Mouse (Mus musculus) hindlimb bud, embryonic 11.5 days (tissue): ENCODE data around the gene Wdr24.

ENCODE experiments used
- DNase-seq: peaks from one replicate; pipeline ENCODE4 v3.0.0-alpha.2; 2012; ENCODE audit warnings: low read depth, low spot score; ENCODE audit errors: extremely low spot score

Gene Wdr24

GRCm38 (mm10) chr17:25830806-25831431, 7.5 kb downstream of the Wdr24 start:
- no peak for DNase-seq

- no peak for DNase-seq
These were observed 8.2 kb downstream of the Wdr24 start for GRCm38 (mm10) chr17:25831451-25832281.

GRCm38 (mm10) chr17:25832436-25833290, 9.2 kb downstream of the Wdr24 start:
- peak; percentile 90 for DNase-seq

- peak; percentile 69 for DNase-seq
These were observed 9.8 kb downstream of the Wdr24 start, which contains the start of gene Stub1 for GRCm38 (mm10) chr17:25833291-25833663. Gene Stub1 (minus strand): TSS chr17:25833404.

GRCm38 (mm10) chr17:25833961-25834594, 10.7 kb downstream of the Wdr24 start:
- DNase-seq, result no peak

DNA sequence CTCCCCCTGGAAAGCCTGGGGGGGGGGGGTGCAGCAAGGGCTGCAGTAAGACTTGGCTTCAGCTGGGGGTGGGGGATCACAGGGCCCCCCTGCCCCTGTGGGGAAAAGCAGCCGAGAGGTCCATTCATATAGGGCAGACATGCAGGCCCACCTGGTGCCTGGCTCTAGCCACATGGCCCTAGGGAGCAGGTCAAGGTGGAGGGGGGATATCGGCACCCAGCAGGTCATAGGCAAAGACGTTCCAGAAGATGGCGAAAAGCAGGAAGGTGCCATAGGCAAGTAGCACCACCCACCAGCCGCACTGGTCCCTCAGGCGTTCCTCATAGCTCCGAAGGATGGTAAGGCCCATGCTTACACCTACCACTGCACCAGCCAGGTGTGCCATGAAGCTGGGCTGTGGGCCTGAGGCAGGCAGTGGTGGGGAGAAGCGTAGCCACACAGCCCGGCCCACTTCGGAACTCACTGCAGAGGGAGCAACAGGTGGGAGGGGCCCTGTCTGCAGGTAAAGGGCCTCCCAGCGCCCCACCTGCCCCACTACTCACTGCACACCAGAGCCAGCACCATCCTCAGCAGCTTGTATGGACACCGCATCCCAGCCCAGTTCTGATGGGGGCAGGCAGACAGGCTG, 11.3 kb downstream of the Wdr24 start:
- no peak for DNase-seq

GRCm38 (mm10) chr17:25835301-25835700, 11.9 kb downstream of the Wdr24 start:
- no peak for DNase-seq

DNA sequence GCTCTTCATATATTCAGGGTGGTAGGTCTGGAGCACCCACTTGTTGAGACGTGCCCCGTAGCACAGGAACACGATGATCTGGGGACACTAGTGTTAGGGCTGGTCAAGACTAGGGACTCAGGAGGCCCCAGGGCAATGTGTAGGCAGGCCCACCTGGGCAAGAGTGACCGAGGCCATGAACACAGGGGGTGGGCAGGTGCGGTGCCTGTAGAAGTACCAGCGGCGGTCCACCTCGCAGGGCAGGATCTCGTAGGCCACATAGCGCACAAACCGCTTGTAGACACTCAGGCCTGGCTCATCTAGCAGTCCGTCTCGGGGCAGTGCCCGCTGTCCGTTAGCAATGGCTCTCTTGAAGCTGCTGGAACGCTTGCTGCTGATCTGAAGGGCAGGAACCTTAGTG, 12.4 kb downstream of the Wdr24 start:
- no peak for DNase-seq

DNA sequence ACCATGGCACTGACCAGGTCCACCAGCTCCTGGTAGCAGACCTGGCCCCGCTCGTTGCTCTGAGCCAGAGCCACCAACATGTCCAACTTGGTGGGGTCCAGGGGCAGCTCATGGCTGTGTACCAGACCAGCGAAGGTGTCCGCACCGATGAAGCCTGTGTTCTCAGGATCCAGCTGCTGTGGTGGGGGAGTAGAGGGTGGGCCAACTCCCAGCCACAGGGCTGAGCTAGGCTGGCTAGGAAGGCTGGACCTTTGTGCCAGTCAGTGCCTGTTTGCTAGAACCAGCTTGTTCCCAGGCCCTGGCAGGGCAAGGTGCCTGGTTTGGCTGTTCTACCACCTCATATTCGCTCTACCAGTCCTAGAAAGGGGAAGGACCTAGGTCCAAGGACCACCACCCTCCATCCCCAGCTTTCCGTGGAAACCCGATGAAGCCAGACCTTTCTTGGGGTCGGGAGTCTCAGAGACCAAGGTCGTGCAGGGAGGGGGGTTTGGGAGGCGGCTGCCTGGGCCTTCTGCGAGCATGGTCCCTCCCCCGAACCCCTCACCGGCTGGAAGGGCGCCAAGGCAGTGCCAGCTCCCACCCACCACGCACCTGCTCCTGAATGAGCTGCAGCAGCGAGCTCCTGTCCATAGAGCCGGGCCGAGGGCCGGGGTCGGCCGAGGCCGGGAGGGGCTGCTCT, 13.1 kb downstream of the Wdr24 start:
- no peak for DNase-seq

DNA sequence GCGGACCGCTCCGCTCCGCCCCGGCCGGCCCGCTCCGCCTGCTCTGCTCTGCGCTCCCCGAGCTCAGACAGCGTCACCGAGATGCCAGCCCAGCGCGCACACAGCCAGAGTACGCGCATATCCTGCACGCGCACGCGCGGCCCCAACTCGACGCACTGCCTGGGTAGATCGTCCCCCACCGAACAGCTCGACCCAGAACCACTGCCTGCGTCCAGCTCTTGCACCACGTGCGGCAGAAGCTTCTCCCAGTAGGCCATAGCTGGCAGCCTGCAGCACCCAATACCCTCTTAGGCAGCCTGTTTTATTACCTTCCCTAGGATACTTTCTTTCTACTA, 13.6 kb downstream of the Wdr24 start, which contains the start of gene Rhbdl1:
Gene Rhbdl1, minus strand, starts transcription at position 220 of the 335 bp plus-strand sequence.
- no peak for DNase-seq

GRCm38 (mm10) chr17:25837533-25837932, 14.1 kb downstream of the Wdr24 start:
- no peak for DNase-seq

- DNase-seq, result no peak
These were observed 15.5 kb downstream of the Wdr24 start for GRCm38 (mm10) chr17:25838904-25839303.

- DNase-seq, result no peak
These were observed 16.2 kb downstream of the Wdr24 start for GRCm38 (mm10) chr17:25839455-25840235.

GRCm38 (mm10) chr17:25840519-25840918, 17.1 kb downstream of the Wdr24 start:
- DNase-seq, result no peak

DNA sequence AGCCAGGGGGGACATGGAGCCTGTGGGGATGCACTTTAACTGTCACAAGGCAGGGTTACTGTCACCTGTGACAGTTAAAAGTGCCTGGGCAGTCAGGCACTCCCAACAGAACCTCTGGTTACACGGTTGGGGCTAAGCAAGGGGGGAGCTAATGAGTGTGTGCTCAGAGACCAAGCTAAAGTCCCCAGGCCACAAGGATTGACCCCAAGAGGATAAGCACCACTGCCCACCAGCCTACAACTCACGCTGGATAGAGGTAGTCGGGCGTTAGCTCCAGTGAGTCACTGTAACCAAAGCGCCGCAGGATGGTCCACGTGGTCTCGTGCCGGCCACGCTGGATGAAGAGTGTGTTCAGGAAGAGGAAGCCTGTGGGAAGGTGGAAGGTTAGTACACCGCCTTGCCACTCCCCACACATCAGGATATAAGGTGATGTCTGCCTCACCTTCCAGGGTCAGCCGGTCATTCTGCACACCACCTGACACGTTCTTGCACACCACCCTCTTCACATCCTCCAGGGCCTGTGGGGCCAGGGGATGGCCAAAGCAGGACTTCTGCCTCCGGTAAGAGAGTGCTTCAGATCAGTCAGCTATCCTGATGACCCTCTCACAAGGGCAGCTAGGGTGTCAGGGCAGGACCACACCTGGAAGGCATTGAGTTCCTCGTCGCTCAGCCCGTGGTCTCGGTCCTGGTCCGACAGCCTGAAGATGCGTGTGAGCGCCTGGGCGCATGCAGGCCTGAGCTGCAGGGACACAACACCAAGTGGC, 17.9 kb downstream of the Wdr24 start, which contains the start of gene Gm20683:
Gene Gm20683, minus strand, starts transcription at position 647 of the 764 bp plus-strand sequence.
- DNase-seq, result no peak

- DNase-seq, result no peak
These were observed 19.1 kb downstream of the Wdr24 start for GRCm38 (mm10) chr17:25842509-25842908.

DNA sequence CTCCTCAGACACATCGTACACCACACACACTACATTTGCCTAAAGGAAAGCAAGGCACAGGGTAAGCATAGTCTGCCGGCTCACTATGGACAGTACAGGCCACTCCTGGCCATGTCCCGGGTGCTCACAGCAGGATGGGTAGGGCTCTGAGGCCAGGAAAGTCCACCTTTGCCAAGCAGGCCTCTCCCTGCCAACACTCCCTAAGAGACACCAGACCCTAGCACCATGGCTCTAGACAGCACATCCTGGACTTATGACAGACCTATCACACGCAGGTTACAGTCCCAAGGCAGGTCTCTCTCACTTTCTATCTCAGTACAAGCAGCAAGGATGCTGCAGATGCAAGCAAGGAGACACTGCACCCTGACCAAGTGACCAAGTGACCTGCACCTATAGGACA, 19.7 kb downstream of the Wdr24 start:
- DNase-seq, result no peak

DNA sequence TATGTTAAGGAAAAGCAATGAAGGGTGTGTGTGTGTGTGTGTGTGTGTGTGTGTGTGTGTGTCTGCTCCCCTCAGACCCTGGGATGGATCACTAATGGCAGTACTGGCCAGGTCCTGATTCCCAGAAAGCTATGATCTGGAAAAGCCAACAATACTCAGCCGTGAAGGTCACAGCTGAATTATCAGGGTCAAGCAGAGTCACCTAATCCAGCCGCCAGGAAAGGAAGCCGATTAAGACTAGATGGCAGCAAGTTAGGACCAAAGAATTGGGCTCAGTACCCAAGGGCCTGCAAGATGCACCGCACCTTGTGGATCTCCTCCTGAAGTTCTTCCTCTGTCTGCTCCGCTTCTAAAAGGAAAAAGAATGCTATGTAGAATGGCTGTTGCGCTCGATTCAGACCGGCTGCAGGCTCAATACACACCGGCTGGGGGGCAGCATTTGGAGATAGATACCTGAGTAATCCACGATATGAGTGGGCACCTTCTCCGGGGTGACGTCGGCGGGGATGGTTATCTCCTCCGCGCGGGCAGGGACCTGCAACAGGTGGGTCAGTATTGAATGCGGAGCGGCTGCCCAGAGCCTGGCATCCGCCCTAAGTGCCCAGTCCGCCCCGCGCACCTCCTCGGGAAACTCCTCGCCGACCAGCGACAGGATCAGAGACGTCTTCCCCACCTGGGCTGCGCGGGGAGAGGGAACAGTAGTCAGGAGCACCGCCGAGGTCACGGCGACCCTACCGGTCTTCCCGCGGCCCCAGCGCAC, 20.4 kb downstream of the Wdr24 start:
- no peak for DNase-seq
